Mouse (Mus musculus) gastrocnemius, postnatal 4 days (tissue): Measurements from ENCODE around the gene Pou6f1. TPM values are rescaled to one million over a fixed set of nuclear protein-coding genes. Genes with fewer than 3 reads are reported as not detected.

ENCODE experiments used
- DNase-seq, 2 experiments: peaks; one replicate each; pipeline ENCODE4 v3.0.0; 2021 to 2022; ENCODE audit warnings: low spot score in 2 of 2, mixed read lengths in 2 of 2
- long read RNA-seq, 2 experiments: library from polyadenylated mRNA; stranded (forward); transcript quantifications; one replicate each; pipeline ENCODE4 v2.0.0; 2021
- total RNA-seq, 2 experiments: library from RNA; stranded (reverse); gene quantifications; 2 replicates each; pipeline ENCODE4 v1.2.3; 2021

The Pou6f1 gene
- 10 to 100 TPM; 15.2 TPM for total RNA-seq
- long read RNA-seq, experiment 1, partial matches to known transcripts: 6 of 15 reads
- long read RNA-seq, experiment 1, other reads (novel, unspliced or antisense): 8 of 15 reads
- long read RNA-seq, experiment 2, partial matches to known transcripts: 2 of 15 reads
- long read RNA-seq, experiment 2, other reads (novel, unspliced or antisense): 10 of 15 reads

DNA sequence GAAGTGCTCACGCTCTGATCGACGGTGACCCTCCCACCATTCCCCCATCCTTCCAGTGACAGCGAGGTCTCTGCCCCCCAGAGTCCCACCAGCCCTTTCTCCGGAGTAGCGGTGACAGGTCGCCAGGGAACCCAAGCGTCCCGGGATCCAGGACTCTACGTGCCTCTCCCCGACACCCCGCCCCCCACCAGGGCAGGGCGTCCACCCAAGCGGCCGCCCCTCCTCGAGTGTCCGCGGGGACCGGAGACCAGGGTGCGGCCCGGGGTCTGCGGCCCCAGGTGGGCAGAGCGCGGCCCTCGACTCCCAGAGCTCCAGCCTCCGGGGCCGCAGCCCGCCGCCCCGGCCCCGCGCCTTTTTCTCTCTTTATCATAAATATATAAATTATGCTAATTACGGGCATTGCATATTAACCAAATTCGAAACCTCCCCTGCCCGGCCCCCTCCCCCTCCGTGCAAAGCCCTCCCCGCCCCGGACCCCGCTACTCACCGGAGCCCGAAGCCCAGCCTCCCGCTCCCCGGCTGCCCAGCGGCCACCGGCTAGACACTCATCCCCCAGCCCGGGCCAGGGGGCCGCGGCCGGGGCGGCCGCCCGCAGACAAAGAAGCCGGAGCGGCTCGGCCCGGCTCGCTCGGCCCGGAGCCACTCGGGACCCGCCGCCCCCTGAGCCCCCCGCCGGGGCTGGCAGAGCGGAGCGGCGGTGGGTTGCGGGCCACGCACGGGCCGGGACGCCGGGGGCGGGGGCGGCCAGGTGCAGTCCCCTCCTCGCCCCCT is at the start of gene Pou6f1:
Gene Pou6f1 (minus strand): TSS at position 709 of the 771 bp plus-strand sequence.
- peak in 1 of 2 experiments; percentile 45 for DNase-seq

GRCm38 (mm10) chr15:100646161-100646560 is 46.4 kb upstream of the Pou6f1 start:
- DNase-seq: no peak

GRCm38 (mm10) chr15:100642451-100642850 is 42.7 kb upstream of the Pou6f1 start:
- DNase-seq: no peak

DNA sequence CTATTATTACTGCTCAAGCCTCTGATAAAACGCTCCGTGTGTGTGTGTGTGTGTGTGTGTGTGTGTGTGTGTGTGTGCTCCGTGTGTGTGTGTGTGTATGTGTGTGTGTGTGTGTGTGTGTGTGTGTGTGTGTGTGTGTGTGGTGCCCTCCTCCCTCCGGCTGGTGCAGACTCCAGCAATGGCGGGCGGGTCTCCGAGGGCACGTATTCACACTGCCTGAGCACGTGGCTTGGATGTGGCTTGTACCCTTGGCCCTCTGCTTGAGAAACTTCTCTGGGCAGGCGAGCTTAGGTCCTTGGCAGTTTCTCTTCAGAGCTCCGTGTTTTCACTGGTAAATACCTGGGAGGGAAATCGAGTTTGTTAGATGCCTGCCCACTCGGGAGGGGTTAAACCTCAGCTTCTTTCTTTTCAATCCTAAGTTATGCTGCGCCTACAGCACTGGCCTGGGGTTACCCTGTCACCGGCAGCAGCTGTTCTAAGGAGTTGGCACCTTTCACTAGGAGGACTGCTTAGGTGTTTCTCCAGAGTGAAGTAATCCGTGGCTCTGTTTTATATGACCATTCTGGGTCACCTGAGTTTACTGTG is 41.5 kb upstream of the Pou6f1 start:
- no peak for DNase-seq

- no peak for DNase-seq
Measured at GRCm38 (mm10) chr15:100639972-100640750, 40.4 kb upstream of the Pou6f1 start.

GRCm38 (mm10) chr15:100637661-100638060 is 37.9 kb upstream of the Pou6f1 start:
- DNase-seq: peak in 1 of 2 experiments; percentile 23

DNA sequence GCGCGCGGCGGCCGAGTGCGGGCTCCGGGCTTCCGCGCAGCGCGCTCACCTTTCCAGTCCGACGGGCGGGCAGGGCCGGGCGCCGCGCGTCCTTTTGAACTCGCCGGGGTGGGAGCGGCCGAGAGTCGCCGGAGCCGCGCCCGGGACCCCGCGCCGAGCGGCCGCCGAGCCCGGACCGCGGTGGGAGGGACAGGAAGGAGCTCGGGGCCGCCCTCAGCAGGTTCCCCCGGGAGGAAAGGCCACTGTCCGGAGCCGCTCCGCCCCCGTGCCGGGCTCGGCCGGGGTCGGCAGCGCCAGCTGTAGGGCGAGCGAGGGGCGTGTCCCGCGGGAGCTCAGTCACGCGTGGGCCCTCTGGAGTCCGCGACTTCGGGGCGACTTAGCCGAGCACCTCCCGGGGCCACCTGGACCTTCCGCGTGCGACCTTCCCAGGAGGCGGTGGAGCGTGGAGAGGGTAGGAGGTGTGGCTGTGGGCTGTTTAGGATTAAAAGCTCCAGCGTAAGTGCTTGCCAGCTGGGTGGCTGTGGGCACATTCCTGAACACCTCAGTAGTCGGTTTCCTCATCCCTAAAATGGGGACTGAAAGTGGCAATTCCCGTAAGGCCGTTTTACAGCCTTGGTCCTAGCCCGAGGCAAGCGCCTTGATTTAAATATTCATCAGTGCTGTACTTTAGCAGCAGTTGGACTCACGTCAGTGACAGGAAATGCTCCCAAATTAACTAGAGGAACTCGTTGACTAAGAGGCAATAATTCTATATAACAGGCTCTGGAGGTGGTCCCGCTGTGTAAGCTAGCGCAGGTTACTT is 37.1 kb upstream of the Pou6f1 start, which contains the start of gene Smagp:
Gene Smagp (minus strand): TSS at position 241 of the 802 bp plus-strand sequence.
- DNase-seq: peak in 1 of 2 experiments; percentile 30

DNA sequence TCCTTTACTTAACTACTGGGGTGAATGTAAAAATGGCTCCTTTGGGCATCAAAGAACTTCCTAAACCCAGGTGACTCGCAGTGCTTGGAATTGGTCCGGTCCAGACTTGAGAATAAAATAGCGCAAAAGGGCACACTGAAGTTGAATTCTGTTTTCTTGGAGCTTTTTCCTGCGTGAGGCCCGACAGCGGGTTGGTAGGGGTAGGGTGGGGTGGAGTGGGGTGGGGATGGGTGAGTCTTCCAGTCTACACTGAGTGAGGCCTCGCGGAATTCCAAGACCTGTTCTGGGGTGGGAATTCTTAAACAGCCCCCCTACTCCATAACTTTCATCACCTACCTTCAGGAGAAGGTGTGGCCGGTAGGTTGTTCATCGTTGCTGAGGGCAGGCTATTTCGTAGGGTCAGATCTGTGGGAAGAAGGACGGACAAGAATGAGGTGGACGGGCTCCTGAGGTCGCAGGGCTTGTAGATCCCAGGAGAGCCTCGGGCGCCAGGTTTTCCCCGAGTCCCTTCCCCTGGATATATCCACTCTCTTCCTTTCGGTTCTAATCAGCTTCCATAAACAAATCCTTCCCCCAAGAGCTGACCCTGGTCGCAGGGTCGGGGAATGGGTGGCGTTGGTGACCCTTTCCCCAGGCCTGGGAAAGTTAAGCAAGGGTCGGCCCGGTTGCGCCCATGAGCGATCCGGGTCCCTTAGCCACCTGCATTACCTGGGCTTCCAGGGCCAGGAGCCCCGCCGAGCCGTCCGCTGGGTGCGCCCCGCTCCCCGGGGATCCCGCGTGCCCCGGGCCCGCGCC is 36.3 kb upstream of the Pou6f1 start:
- no peak for DNase-seq

GRCm38 (mm10) chr15:100635239-100635638 is 35.5 kb upstream of the Pou6f1 start:
- no peak for DNase-seq

DNA sequence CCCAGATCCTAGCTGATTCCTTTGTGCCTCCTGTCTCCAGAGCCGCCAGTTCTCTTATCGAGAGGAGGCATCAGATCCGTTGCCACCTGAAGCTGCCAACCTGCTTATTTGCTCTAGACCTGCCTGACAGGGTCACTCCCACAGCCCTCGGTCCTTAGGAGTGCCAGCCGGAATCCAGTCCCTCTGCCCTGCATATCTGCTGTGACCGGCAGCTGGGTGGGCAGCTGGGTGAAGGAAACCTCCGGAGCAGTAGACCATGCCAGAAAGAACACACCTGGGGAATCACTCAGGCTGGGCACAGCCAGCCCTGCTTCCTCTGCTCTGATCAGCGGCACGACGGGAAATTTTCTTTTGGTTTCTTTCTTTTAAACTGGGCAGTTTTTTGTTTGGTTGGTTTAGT is 33.6 kb upstream of the Pou6f1 start:
- no peak for DNase-seq

DNA sequence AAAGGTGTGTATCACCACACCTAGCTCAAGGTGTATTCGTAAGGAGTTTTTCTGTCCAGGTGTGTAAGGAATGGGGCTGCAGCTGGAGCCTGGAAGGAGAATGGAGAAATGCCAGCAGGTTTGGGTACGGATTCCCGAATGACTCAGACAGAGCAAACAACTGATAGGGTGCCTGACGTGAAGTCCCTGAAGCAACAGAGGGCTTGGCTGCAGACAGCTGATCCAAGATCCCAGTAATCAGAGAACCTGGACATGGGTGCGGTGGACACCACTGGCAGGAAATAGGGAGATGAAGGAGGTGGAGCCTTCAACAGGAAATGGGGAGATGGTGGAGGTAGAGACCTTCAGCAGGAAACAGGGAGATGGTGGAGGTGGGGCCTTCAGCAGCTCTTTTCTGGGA is 32.5 kb upstream of the Pou6f1 start:
- DNase-seq: no peak

DNA sequence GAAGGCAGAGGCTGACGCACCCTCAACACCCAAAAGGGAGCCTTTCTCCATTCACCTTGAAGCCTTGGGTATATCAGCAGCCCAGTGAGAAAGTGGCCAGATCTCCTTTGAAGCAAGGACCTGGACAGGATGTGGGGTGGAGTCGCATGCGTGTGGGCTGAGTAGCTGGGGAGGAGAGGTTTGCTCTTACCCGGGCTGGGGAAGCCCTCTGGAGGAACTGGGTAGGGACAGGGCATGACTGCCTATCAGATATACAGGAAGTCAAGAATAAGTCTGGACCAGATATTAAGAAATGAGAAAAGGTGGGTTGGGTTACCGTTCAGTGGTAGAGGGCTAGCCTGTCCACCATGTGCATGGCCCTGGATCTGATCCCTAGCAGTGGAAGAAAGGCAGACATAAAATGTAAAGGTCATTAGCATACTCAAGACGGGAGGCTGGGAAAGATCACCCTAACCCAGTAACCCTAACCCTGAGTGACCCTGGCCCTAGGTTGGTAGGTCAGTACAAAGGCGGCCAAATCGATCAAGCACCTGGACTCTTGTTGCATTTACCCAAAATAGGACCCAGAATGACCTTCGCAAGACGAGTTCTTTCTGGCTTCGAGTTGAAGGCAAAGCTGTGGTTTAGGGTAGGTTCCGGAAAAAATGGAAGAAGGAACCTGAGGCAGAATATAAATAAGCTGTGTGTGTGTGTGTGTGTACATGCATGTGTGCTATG is 31.8 kb upstream of the Pou6f1 start:
- no peak for DNase-seq

DNA sequence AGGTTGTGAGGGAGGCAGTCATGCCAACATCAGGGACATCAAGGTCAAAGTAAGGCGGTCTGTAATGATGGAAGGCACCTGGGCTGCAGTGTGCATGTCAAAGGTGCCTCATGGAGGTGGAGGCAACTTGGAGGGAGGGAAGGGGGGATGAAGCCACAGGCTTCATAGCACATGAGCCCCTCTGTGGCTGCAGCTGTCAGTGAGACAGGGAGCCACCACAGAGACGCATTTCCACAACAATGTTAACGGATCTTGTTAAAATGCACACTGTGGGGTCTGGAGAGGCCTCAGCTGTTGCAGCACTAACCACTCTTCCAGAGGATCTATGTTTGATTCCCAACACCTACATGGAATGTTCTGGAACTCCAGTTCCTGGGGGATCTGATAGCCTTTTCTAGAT is 30.3 kb upstream of the Pou6f1 start:
- no peak for DNase-seq

DNA sequence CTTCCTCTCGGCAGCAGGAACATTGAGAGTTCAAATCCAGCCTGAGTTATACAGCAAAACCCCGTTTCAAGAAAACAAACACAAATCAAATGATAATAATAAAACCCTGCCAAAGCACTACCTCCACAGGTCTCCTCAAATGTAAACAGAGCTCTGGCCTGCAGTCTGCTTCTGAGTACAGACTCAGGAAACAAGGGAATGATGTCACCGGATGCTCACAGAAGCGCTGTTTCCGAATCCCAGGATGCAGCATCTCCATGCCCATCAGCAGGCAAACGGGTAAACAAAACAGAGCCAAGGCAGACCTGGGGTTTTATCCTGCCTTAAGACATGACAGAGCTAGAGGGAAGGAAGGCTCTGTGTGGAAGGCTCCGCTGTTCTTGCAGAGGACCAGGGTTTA is 29.0 kb upstream of the Pou6f1 start:
- DNase-seq: no peak

- DNase-seq: no peak
Measured at GRCm38 (mm10) chr15:100627774-100628370, 28.1 kb upstream of the Pou6f1 start.

- no peak for DNase-seq
Measured at GRCm38 (mm10) chr15:100627287-100627686, 27.5 kb upstream of the Pou6f1 start.

DNA sequence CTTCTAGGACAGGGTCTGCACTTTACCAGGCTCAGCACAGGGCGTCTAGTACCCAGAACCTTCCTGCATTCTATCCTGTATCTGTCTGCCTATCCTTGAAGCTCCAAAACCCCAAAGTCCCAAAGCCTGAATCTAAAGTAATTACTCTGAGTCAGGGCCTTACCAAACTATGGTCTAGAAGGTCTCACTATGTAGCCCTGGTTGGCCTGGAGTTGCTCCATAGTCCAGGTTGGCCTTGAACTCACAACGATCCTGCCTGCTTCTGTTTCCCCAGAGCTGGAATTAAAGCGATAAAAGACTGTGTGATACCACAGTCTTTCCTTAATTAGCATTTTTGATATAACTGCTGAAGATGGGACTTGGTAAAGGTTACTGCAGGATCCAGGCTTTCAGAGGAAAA is 24.7 kb upstream of the Pou6f1 start:
- DNase-seq: no peak

DNA sequence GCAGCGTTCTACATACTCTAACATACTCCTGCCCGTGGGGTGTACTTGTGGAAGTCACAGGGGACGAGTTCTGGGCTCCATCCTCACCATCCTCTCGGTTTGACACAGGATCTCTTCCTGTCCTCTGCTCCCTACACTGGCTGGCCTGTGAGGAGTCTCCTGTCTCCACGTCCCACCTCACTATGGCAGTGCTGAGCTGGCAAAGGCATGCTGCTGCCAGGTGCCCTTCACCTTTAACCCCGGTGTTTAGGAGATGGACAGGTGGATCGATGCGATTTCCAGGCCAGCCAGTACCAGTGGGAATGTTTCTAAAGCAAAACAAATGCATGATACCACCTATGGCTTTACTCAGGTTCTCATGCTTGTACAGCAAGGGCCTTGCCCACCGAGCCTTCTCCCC is 24.0 kb upstream of the Pou6f1 start:
- no peak for DNase-seq

DNA sequence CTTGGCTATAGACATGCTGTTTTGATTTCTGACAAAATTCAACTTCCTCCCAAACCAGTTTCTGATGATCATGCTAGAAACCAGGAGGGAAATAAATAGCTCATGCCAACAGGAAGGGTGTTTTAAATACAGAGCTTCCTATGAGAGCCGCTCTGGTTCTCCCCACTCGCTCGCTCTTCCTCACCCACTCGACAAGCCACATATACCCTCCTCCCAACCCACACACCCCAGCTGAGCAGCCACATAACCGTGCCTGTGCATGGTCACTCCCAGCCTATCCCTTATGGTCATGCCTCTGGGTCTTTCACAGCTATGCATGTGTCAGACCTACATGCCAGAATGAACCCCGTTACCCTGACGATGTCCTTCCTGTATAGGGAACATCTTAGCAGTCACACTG is 22.4 kb upstream of the Pou6f1 start:
- DNase-seq: no peak
